Mouse (Mus musculus) erythroblast, embryonic 14.5 days (primary cell): ENCODE data around the gene Smarcal1.

Source experiments
- GATA1 ChIP-seq: IDR thresholded peaks from 2 replicates; pipeline ENCODE4 v1.6.1; 2012; ENCODE audit warnings: low read length, inconsistent platforms, mixed read lengths
- TAL1 ChIP-seq: IDR thresholded peaks from 3 replicates; pipeline ENCODE4 v1.6.1; 2012; ENCODE audit warnings: low read length, inconsistent platforms, mixed read lengths

DNA sequence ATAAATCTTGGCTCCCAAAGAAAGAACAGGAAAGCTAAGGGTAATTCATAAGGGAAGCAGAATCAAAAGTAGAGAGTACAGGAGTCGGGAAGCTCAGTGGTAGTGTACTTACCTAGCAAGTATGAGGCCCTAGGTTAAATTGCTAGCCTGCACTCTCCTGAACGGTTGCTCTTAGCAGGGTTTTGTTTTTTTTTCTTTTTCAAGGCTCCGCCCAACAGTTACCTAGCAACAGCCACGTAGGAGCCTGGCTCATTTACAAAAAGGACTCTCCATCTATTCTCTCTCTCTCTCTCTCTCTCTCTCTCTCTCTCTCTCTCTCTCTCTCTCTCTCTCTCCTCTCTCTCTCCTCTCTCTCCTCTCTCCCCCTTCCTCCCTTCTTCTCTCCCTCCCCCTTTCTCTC lies 4.2 kb upstream of the Smarcal1 start:
- TF ChIP-seq GATA1 (no peak), TAL1 (no peak)
